Mouse (Mus musculus): ENCODE data around the gene Siah1b.

DNA sequence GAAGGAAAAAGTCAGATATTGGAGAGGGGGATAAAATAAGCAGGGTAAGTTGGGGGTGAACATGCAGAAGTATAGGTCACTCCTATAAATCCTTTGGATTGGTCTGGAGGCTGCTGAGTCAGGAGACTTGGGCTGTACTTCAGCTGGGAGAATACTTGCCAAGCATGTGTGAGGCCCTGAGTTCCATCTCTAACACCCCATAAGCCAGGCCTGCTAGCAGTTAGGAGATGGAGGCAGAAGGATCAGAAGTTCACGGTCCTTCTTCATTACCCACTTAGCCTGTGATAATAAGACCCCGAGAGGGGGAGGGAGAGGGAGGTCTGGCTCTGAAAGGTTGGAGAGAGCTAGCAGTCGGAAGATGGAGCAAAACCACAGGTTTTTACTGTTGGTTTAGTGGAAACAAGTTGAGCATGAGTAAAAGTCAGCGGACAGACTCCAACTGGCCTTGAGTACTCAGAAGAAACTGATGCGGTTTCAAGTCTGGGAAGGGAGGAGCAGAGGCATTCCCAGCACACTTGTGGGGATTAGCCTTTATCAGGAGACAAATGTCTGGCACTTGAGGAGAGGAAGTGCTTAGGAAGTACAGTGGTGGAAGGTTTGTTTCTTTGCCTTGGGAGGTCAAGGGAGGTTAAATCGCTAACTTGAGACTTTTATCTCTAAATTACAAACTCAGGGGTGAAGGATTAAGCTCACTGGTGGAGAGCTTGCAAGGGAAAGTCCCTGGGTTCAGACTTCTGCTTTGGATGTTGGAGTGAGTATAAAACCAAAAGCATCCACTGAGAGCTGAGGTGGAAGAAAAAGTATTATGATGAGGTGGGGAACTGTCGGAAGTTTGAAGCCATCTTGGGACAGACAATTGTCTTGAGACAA, 16.2 kb upstream of the Siah1b start:
- TF ChIP-seq CTCF (IDR thresholded peaks at IDR 0.05; ENCODE audit: control insufficient read depth, insufficient read depth, low read length) (no peak), POLR2A (IDR thresholded peaks at IDR 0.05; ENCODE audit: borderline replicate concordance, control insufficient read depth, low read depth, low read length) (no peak)

All from bone marrow, adult 2 months (tissue).